Mouse (Mus musculus): Measurements from ENCODE around the gene Setdb2.

- no peak for TF ChIP-seq EP300 (optimal IDR thresholded peaks at IDR 0.05)
- peak; percentile 83 for TF ChIP-seq CTCF (IDR thresholded peaks at IDR 0.05; ENCODE audit: low read depth)
Observed at GRCm38 (mm10) chr14:59467798-59468197, 27.1 kb upstream of the Setdb2 start.
